Mouse (Mus musculus) naive thymus-derived CD4-positive, alpha-beta T cell, adult 2 months (primary cell): Measurements from ENCODE around the gene Vmn1r90.
"Not testable (repeated sequence)": the region's sequence is repeated elsewhere in the genome, so short reads cannot be mapped to it uniquely, and the experiment has no call there.

Source experiments
- DNase-seq: peaks from one replicate; pipeline ENCODE4 v3.0.0-alpha.2; 2011; ENCODE audit warnings: low read depth

The Vmn1r90 gene

DNA sequence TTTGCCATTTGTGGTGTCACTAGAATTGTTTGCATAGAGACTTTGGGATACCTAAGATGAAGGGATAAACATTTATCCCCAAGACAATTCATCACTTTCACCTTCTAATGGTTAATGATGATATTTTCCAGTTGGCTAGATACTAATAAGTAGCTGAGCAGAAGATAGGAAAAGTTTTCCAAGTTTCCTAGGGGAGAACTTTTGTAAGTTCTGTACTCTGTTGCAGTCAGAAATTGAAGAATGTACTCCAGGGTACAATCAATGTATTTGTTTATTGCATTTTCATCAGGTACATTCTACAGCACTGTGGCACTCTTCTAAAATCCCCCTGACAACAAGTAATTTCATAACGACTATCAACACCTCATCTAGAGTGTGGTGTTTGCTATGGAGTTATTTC lies at the start of gene Vmn1r90:
TSS of gene Vmn1r90 (minus strand) at position 101 of the 400 bp plus-strand sequence.
- no peak for DNase-seq

DNA sequence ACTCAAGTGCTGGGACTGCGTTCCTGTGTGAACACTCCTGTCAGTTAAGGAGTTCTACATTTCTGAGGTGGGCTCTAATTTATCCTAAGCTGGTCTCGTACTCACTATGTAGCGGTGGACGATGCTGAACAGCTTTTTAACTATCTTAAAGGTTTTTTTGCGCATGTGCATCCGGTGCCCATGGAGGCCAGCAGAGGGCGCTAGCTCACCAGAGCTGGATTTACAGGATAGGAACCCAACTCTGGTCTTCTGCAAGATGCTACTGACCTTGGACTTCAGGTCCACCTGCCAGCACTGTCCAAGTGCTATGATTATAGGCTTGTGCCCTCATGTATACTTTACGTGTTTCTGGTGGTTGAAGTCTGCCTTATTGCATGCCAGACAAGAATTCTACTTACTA lies 29.7 kb upstream of the Vmn1r90 start:
- DNase-seq = not testable (repeated sequence)

GRCm38 (mm10) chr7:14552284-14552683 lies 11.0 kb downstream of the Vmn1r90 start:
- DNase-seq = no peak

GRCm38 (mm10) chr7:14525280-14525679 lies 38.0 kb downstream of the Vmn1r90 start:
- no peak for DNase-seq

- DNase-seq = no peak
Measured at GRCm38 (mm10) chr7:14522636-14523035, 40.7 kb downstream of the Vmn1r90 start.

DNA sequence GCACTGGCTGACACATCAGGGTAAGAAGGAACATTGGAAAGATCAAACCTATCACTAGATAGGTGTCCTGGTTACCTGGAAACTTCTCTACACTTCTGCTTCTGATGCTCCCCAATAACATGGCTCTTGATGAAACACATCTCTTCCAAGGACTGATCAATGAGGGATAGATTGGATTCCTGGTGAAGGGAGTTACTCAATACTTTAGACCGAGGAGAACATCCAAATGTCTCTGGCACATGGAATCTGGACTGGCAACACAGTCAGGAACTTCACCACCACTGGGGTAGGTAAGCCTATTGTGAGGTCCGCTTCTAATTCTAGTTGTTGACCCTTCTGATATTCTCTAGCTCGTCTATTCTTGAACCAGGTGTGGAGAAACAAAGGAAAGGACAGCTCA lies 45.0 kb downstream of the Vmn1r90 start:
- DNase-seq = no peak
